Mouse (Mus musculus) urinary bladder, postnatal 10 days (tissue): ENCODE results near the gene Anapc2.
"Not testable (repeated sequence)": the region's sequence is repeated elsewhere in the genome, so short reads cannot be mapped to it uniquely, and the experiment has no call there.

Experiments used
- DNase-seq: peaks from one replicate; pipeline ENCODE4 v3.0.0; 2022; ENCODE audit warnings: low spot score

Gene Anapc2

GRCm38 (mm10) chr2:25240723-25241437 is 31.4 kb upstream of the Anapc2 start:
- DNase-seq: no peak

DNA sequence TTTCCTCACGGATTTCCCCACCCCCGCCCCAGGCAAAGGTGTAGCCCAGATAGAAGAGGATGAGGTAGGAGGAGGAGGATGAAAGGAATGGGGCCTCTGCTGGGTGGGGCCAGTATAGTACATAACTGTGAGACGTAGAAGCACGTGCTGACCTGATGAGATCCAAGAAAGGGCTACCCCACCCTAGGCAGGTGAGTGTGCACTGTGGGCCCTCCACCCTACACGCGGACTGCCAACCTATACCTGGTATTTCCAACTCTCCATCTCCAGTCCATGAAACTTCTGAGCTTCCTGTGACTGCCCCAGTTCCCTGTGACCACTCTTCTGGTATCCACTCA is 30.9 kb upstream of the Anapc2 start:
- no peak for DNase-seq

- no peak for DNase-seq
Observed at GRCm38 (mm10) chr2:25242101-25242506, 30.2 kb upstream of the Anapc2 start, which contains the start of the genes Rnf208 and Cysrt1. Gene Rnf208 (plus strand): TSS chr2:25242255. Gene Cysrt1 (minus strand): TSS chr2:25242452.

DNA sequence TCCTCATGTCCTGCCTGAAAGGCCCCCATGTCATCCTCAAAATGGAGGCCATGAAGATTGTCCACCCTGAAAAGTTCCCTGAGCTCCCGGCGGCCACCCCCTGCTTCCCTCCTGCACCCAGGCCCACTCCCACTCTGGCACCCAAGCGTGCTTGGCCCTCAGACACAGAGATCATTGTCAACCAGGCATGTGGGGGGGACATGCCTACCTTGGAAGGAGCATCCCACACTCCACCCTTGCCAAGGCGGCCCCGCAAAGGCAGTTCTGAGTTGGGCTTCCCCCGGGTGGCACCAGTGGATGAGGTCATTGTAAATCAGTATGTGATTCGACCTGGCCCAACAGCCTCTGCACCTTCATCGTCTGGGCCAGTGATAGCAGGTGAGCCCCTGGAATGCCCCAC is 28.9 kb upstream of the Anapc2 start:
- no peak for DNase-seq

DNA sequence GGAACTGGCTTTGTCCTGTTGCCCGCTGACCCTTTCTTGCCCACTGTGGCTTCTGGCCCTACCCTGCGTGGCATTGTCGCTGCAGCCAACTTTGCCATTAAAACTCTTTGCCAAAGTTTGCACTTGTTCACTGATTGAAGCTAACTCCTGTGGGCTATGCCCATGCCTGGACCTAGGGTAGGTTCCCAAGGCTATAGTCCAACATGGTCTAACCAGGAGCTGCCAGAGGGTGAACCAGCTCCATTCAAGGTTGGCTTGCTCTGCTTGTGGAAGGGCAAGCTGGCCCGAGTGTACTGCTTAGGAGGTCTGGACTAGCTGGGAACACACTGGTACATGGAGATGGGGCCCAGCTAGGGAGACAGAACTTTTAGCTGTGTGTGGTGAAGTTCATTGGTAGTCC is 28.1 kb upstream of the Anapc2 start:
- DNase-seq: no peak

DNA sequence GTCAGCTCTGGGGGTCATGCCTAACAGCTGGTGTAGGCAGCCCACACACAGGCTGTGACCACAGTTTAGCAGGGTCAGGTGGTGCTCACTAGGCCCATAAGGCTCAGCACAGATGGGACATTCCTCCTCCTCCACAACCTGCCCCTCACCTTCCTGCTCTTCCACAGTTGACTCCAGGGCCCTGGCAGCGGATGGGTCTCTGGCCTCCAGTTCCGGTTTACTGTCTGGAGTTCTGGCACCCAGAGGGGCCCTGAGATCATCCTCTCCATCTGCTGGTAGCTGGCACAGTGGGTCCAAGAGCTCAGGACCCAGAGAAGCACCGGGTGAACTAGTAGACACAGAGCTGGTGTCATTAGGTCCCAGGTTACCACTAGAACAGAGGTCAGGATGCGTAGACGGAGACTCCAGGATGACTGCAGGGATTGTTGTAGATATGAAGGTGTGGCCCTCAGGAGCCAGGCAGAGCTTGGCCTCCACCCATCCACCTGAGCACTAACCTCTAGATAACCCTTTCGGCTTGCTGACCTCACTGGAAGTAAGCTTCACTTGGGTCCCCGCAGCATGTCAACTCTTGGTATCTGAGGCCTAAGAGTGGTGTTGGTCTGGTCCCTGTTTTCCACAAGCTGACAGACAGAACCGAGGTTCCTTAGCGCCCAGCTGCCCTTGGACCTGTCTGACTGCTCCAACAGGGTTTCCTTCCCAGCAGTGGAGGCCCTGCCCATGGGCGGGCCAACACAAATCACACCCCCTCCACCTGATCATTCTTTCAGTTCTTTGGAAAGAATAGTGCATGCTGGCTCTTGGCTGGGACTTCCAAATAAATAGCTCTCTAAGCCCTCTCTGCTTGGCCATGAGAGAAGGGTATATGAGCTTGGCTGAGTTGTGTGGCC is 25.9 kb upstream of the Anapc2 start, which contains the start of gene AL732309.1:
TSS of gene AL732309.1 (minus strand) at position 681 of the 890 bp plus-strand sequence.
- DNase-seq: no peak

DNA sequence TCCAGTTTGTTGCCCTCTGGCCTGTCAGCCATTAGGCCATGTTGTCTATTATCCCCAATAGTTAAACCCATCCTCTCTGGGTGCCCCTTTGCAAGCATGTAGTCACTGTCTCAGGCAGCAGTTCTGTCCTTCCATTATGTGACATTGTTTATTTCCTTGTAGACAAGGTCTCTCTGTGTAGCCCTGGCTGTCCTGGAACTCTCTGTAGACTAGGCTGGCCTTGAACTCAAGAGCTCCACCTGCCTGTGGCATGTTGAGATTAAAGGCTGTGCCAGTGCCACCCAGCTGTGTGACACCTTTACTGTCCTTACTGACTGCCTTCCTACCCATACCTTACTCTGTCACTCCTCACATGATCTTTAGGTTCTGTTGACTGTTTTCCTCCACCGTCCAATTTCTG is 19.9 kb upstream of the Anapc2 start:
- DNase-seq: no peak

DNA sequence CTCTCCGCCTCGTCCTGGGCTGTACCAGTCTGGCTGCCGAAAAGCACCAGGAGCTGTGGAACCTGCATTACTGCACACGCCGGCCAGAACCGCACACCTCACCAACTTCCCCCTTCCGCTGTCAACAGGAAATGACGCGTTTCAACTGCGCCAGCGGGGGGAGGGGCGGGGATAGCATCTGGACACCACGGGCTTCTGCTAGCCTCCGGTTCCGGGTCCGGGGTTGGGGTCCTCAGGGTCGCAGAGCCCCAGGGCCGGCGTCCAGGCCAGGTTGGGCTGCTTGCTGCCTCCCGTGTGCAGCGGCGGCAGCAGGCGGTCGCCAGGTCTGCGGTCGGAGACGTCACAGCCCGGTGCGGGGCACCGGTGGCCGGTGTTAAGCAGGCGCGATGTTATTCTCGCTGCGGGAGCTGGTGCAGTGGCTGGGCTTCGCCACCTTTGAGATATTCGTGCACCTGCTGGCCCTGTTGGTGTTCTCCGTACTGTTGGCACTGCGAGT is 16.9 kb upstream of the Anapc2 start, which contains the start of gene Tmem203:
TSS of gene Tmem203 (plus strand) at position 156 of the 496 bp plus-strand sequence.
- peak; percentile 51 for DNase-seq

GRCm38 (mm10) chr2:25256443-25257109 is 15.7 kb upstream of the Anapc2 start:
- DNase-seq: not testable (repeated sequence)

GRCm38 (mm10) chr2:25257250-25257649 is 15.0 kb upstream of the Anapc2 start:
- not testable (repeated sequence) for DNase-seq

GRCm38 (mm10) chr2:25258887-25259286 is 13.4 kb upstream of the Anapc2 start:
- no peak for DNase-seq

DNA sequence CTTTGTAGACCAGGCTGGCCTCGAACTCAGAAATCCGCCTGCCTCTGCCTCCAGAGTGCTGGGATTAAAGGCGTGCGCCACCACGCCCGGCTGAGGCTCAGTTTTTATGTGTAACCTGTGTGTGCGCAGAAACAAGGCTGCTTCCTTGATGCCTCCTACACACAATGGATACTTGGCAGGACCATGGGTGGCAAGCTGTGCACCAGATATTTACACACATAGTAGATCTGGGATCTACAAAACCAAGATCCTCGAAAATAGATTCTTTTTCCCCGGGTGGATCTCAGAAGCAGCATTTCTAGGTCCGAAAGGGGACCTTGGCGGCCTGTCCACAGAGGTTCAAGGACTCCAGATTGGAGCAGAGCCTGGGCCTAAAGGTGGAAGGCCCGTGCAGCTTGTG is 10.4 kb upstream of the Anapc2 start:
- DNase-seq: no peak

- peak; percentile 84 for DNase-seq
Observed at GRCm38 (mm10) chr2:25262291-25262767, 9.9 kb upstream of the Anapc2 start, which contains the start of gene Tprn. Gene Tprn (plus strand): TSS chr2:25262618.

DNA sequence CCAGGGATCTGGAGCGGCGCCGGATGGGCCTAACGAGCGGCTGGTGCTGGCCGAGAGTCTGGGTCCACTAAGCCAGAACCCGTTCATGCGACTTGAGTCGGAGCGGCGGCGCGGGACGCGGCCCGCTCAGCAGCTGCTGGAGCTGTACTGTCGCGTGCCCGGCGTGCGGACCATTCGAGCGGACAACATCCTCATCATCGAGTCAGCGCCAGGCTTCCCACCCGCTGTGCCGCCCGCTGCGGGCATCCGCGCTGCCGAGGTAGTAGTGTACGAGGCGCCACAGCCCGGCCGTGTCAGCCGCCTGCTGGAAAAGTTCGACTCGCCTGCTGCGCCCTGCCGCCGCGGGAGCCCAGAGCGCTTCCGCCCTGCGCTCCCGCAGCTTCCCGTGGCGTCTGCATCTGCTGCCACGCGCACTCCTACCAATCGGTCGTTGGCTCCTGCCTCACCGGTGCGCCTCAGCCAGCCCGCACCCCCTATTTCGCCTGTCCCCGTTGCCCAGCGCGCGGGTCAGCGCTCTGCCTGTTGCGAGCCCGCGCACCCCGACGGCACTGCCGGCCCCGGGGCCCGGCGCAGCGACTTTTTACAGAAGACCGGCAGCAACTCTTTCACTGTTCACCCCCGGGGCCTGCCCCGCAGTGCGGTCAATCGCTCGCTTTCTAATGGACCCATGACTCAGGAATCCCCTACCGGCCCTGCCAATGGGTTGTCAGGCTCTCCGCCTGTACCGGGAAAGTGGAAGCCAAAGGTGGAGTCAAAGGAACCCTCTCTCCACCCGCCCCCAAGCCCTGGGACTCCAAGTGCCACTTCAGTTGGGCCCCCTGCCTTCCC is 9.3 kb upstream of the Anapc2 start:
- DNase-seq: no peak

- DNase-seq: no peak
Observed at GRCm38 (mm10) chr2:25263623-25264285, 8.5 kb upstream of the Anapc2 start.

DNA sequence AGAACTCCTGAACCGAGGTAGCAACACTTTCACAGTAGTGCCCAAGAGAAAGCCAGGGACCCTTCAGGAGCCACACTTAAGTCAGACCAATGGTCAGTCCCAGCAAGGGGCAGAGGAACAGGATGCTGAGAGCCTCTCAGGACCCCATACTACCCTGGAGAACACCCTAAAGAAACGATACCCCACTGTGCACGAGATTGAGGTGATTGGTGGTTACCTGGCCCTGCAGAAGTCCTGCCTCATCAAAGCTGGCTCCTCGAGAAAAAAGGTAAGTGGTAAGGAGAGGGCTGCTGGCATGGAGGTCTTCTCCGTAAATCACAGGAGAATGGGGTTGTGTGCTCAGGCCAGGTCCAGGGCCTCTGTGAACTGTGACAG is 8.0 kb upstream of the Anapc2 start:
- no peak for DNase-seq

GRCm38 (mm10) chr2:25264851-25265250 is 7.4 kb upstream of the Anapc2 start:
- no peak for DNase-seq

DNA sequence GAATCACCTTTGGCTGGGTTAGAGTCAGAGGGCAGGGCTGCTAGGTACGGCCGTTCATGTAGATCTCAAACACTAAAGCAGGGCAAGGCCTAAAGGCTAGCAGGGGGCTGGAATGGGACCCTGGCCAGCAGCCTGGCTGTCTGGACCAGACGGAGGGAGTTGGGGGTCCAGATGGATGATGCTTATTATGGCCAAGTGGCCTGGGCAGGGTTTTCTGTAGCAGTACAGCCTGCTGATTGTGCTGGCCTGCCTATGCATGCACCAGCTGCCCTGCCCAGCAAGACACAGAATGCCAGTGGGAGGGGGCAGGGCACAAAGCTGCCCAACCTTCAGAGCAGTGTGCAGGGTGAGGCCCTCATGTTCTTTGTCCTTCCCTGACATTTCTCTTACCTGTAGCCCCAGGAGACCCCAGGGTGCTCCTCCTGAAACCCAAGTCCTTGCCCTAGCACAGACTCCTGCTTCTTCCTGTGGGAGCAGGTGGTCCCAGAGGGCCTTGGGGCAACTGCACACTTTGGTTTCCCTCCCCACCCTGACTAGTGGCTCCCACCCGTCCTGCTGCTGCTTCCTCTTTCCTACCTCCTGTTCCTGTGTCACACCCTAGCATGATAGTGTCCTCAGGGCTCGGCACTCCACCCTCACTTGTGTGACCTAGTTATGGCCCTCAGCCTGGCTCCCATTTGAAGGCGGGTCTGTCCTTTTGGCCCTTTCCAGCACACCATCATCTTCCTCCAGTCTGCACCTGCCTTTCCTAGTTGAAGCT is 6.2 kb upstream of the Anapc2 start:
- no peak for DNase-seq

DNA sequence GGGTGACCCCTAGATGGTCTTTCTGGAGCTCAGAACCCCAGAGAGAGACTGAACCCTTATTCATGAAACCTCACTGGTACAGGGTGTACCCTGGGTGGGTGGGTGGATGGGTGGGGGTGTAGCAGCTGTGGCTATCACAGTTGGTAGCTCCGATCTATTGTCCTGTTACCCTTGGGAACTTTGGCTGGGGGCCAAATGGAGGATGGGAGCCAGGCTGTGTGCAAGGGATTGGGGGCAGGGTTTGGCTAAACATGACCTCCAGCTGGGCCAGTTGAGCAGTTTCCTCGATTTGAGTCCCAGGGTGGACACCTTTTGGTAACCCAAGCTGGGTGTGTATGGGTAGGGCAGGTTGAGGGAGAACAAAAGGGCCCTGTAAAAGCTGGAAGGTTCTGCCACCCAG is 5.6 kb upstream of the Anapc2 start:
- DNase-seq: no peak

DNA sequence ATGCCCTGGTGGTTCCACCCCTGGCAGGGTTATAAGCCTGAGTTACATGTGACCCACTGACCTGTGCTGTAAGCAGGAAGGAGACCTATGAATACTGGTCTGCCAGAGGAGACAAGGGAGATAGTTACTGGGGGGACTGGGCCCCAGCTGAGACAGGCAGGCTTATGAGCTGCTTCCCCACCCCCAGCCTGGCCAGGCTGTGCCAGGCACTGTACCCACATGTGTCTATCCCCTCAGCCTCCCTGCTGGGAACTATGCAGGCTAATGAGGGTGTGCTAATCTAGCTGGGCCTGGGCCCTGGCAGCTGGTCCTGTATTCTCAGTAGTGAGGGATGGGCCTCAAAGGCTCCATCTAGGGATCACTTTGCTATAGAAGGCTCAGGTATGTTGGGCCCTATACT is 5.0 kb upstream of the Anapc2 start:
- no peak for DNase-seq
